Mouse (Mus musculus) frontal cortex, postnatal 10 days (tissue): ENCODE results near the gene Tmem209.

Experiments used
- DNase-seq, 2 experiments: peaks; one replicate each; pipeline ENCODE4 v3.0.0; 2022; ENCODE audit warnings: low spot score in 2 of 2, mixed read lengths in 1 of 2

Gene Tmem209

GRCm38 (mm10) chr6:30509265-30510239 is at the start of gene Tmem209, which contains the start of gene Ssmem1:
TSS of gene Tmem209 (minus strand) at chr6:30509783.
TSS of gene Ssmem1 (plus strand) at chr6:30509849.
- DNase-seq = peak; percentile 98 to 99

GRCm38 (mm10) chr6:30556080-30556479 is 46.5 kb upstream of the Tmem209 start:
- DNase-seq = no peak

GRCm38 (mm10) chr6:30554621-30555170 is 45.1 kb upstream of the Tmem209 start:
- no peak for DNase-seq

GRCm38 (mm10) chr6:30554092-30554491 is 44.5 kb upstream of the Tmem209 start:
- DNase-seq = no peak

GRCm38 (mm10) chr6:30553381-30554010 is 43.9 kb upstream of the Tmem209 start:
- no peak for DNase-seq

GRCm38 (mm10) chr6:30552628-30553027 is 43.0 kb upstream of the Tmem209 start:
- no peak for DNase-seq

- peak in 1 of 2 experiments; percentile 43 for DNase-seq
Observed at GRCm38 (mm10) chr6:30551644-30552580, 42.3 kb upstream of the Tmem209 start.

GRCm38 (mm10) chr6:30551193-30551515 is 41.6 kb upstream of the Tmem209 start:
- DNase-seq = no peak

GRCm38 (mm10) chr6:30550496-30551192 is 41.1 kb upstream of the Tmem209 start:
- no peak for DNase-seq

- no peak for DNase-seq
Observed at GRCm38 (mm10) chr6:30549231-30549761, 39.7 kb upstream of the Tmem209 start.

GRCm38 (mm10) chr6:30547656-30548306 is 38.2 kb upstream of the Tmem209 start:
- no peak for DNase-seq

GRCm38 (mm10) chr6:30547274-30547645 is 37.7 kb upstream of the Tmem209 start:
- peak in 1 of 2 experiments; percentile 26 for DNase-seq

GRCm38 (mm10) chr6:30546571-30547273 is 37.1 kb upstream of the Tmem209 start:
- DNase-seq = peak in 1 of 2 experiments; percentile 29

- DNase-seq = no peak
Observed at GRCm38 (mm10) chr6:30545689-30546088, 36.1 kb upstream of the Tmem209 start.

- DNase-seq = no peak
Observed at GRCm38 (mm10) chr6:30543851-30544250, 34.3 kb upstream of the Tmem209 start.

GRCm38 (mm10) chr6:30543077-30543476 is 33.5 kb upstream of the Tmem209 start:
- DNase-seq = no peak

- no peak for DNase-seq
Observed at GRCm38 (mm10) chr6:30542277-30542676, 32.7 kb upstream of the Tmem209 start.

- DNase-seq = no peak
Observed at GRCm38 (mm10) chr6:30541009-30541799, 31.6 kb upstream of the Tmem209 start, which contains the start of gene Cpa2. TSS of gene Cpa2 (plus strand) at chr6:30541582.
